Mouse (Mus musculus) retina, embryonic 14.5 days (tissue): ENCODE data around the gene Icosl.
A peak's percentile ranks its signal among the peaks of the same experiment; 100 is the strongest.
"Not testable (repeated sequence)": the region's sequence is repeated elsewhere in the genome, so short reads cannot be mapped to it uniquely, and the experiment has no call there.

Experiments used
- DNase-seq: peaks from one replicate; pipeline ENCODE4 v3.0.0-alpha.2; 2015; ENCODE audit warnings: low spot score

Gene Icosl

DNA sequence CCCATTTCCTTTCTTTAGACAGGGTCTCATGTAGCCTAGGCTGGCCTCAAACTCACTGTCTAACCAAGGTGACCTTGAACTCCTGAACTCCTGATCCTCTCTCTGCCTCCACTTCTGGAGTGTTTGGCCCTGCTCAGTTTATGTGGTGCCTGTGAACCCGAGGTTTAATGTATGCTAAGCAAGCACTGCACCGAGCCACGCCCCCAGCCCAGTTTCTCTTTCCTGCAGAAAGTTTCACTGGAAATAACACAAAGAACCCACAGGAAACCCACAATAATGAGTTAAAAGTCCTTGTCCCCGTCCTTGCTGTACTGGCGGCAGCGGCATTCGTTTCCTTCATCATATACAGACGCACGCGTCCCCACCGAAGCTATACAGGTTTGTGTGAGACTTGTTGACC, 5.9 kb downstream of the Icosl start:
- no peak for DNase-seq

- DNase-seq = no peak
These were observed 8.8 kb downstream of the Icosl start for GRCm38 (mm10) chr10:78077862-78078261.

DNA sequence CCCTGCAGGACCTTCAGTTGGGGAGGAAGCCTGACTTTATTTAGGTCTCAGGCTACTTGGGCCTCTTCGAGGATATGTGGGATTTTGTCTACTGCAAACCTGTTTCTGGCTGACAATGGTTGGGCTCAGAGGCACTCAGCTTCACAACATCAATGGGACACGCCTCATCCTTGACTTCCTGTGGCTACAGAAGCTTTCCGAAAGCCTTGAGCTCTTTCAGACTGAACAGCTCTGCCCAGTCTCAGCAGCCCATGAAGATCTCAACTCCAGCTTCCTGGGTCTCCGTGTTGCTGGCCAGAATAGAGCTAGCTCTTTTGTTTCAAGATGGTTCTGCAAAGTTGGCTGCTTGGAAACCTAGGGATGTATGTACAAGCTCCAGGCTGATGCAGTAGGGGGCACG, 9.2 kb downstream of the Icosl start:
- no peak for DNase-seq

GRCm38 (mm10) chr10:78079955-78080591, 11.0 kb downstream of the Icosl start:
- no peak for DNase-seq

DNA sequence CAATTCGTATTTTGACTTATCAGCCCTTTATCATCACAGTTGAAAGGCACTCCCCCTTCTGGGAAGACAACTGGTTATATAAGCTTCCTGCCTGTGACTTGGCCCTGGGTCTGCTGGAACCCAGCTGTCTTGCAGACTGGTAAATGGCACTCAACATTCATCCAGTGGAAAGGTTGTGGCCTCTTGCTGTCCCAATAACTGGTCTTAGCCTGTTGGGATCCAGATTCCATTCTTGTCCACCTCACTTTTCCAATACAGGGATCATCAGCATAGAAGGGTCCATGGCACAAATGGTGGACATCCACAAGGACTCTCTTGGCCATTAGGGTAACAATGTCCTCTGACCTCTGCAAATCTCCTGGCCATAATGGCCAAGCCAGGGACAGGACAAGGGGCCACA, 15.0 kb downstream of the Icosl start:
- DNase-seq = no peak

GRCm38 (mm10) chr10:78085711-78086110, 16.6 kb downstream of the Icosl start:
- no peak for DNase-seq

DNA sequence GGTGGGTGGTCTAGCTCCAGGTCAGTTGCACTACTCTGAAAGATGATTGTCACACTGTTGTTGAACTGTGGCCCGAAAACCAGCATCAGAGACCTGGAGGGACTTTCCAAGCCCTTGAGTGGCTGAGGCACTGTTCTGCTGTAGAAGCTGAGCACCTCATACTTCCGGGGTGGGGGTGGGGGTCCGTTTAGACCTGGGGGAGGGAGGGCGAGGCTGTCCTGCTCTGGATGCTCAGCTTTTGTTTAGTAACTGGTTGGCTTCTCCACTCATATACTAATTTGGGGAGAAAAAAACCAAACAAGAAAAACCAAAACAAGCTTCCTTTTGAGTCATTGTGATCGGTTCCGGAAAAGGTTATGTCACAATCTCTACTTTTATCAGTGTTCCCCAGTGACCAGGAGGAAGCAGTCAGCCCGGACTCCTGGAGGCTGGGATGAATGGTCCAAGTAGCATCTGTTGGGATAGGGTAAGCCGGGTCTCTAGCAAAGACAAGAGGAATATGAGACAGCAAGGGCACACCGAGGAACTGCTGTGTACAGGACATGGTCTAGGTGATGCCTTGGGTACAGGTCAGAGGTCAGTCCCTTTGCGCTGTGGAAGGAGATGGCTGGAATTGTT, 17.5 kb downstream of the Icosl start:
- DNase-seq = no peak

- no peak for DNase-seq
These were observed 18.0 kb downstream of the Icosl start for GRCm38 (mm10) chr10:78087101-78087511.

- DNase-seq = no peak
These were observed 21.1 kb downstream of the Icosl start for GRCm38 (mm10) chr10:78090246-78090645.

GRCm38 (mm10) chr10:78090706-78091491, 21.8 kb downstream of the Icosl start:
- DNase-seq = no peak

DNA sequence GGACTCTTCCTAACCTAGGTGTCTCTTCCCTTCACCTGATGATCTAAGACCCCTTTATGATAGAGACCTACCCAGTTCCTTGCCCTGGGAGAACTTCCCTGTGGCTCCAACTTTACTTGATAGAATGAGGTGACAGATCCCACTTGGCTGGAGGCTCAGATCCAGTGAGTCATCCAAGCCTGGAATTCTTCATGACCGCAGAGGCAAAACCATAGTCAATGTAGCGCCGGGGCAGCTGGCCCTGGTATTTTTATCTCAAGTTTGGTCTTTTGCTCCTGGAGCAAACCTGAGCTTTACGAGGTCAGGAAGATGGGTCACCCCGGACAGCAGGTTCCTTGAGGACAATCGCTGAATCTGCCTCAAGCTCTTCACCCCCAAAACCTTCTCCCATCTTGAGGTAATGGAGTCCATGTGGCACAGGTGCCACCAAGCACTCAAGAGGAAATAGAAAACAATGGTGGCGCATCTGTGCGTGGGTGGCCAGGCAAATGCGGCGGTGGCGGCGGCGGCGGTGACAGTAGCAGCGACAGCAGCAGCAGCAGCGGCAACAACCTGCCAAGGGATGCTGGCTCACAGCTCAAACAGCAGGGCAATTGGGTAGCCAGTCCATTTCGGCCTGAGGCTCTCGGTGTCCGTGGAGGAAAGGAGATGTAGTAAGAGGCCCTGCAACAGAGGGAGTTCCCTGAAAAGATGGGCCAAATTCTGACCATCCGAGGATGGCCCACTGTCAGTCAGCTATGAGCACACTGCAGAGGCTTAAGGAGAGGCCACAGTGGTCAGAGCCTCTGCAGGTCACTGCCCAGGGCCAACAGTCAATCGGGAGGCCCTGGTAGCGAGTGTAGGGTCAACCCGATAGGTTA, 23.0 kb downstream of the Icosl start:
- DNase-seq = no peak

- no peak for DNase-seq
These were observed 23.6 kb downstream of the Icosl start for GRCm38 (mm10) chr10:78092725-78093029.

GRCm38 (mm10) chr10:78095221-78095620, 26.1 kb downstream of the Icosl start:
- no peak for DNase-seq

GRCm38 (mm10) chr10:78095954-78096931, 27.1 kb downstream of the Icosl start:
- DNase-seq = no peak

GRCm38 (mm10) chr10:78099860-78100259, 30.8 kb downstream of the Icosl start:
- DNase-seq = not testable (repeated sequence)

DNA sequence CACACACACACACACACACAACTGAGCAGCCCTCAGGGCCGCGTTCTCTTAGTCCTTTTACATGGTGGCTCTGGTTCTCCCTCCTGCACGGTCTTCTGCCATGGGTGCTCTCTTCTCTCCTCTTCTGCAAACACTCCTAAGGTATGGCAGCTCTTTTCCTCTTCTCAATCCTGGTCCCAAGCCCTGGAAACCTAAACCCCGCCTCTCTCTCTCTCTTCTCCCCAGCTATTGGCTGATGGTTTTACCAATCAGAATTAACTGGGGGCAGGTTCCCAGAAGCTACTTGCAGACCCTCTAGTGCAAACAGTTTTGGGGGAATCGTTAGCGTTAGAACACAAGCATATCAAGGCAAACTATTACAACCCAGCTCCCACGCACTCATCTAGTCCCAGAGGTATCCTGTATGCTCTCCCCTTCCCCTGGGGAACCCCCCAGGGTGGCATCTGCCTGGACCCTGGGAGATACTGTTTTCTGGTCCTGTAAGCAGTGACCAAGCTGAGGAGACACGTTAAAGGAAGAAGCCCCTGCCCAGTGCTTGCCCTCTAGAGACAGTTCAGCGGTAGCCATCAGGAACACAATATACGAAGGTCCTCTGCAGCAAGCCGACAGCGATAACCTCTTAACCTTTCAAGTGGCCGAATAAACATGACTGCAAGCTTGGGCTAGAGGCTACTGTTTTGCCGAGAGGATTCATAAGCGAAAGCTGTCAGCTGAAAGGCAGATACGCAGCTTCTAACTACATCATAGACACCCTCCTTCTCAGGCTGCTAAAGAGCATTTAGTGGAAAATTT, 32.1 kb downstream of the Icosl start:
- DNase-seq = peak; percentile 68

DNA sequence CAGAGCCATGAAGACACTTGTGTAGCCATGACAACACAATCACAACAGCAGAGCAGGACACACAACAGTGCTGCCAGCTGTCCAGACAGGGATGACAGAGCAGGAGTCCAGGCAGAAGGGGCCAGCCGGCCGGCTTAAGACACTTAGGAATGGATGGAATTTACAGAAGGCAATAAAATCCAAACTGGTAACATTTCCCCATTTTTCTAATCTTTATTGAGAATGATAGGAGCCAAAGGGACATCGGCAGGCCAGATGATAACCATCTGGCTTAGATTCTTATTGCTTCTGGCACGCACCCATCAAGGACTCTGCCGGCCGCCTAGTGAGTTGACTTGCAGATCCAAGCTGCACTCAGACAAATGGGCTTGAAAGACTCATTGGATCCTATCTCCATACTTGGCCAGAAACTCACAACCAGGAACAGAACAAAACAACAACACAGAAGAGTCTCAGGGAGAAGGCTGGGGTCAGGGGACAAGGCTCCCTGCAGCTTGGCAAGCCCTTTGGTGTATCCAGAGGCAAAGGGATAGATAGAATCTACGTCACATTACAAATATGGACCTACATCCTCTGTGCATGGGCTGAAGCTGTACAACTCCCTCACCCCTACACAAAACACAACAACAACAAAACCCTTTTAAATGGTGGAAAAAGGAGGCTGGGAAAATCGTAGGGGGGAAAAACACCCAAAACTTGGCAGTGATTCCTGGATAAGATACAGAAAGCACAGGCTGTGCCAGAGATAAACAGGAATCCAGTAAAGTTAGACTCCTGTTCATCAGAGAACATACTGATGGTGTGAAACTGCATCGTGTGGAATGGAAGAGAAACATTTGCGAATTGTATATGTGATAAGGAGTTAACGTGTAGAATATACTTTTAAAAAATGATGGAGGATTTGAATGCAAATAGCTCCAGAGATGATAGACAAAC, 35.7 kb downstream of the Icosl start:
- no peak for DNase-seq

GRCm38 (mm10) chr10:78105548-78105947, 36.4 kb downstream of the Icosl start:
- no peak for DNase-seq

DNA sequence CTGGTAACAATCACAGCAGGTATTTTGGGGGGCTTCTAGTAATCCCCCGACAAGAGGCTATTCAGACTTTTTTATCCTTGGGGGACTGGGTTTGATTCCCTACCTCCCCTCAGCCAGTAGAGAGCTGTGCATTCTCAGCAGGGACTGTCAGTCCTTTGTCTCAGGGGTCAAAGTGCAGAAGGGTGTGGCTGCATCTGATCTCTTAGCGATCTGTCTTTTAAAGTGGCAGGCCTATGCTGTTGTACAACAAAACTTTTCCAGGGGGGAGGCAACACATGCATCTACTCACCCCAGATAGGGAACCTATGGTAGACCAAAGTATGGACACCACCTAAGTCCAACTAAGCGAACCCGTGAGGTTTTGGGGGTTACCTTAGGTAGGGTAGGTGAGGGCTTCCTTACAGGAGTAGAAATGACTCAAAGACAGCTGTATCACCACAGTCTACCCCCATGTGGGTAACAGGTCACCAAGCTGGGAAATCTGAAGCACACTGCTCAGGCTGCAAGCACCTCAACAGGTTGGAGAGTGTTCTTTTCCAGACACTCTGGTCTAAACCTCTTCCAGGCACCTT, 45.5 kb downstream of the Icosl start:
- no peak for DNase-seq
